Mouse (Mus musculus): ENCODE results near the gene Zbtb8os.

DNA sequence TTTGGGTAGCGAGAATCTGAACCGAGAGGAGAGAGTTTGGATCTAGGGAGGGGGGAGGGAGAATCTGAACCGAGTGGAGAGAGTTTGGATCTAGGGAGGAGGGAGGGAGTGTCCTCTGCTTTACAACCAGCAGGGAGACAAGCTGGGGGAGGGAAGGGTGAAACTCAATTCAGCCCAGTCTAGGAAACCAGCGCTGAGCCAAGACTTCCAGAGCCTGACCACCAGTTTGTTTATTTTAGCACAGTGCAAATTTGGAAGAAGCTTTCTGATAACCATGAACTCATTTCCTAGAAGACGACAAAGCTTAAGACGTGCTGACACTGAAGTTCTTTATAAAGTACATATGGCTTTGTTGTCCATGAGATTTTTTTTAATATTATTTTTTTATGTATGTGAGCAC lies 48.9 kb downstream of the Zbtb8os start:
- TF ChIP-seq CTCF (IDR thresholded peaks at IDR 0.05; ENCODE audit: low read depth, low read length) (no peak), GATA1 (IDR thresholded peaks at IDR 0.05; ENCODE audit: borderline replicate concordance, low read length) (no peak), TAL1 (conservative IDR thresholded peaks at IDR 0.05; ENCODE audit: low read depth, low read length) (no peak), POLR2AphosphoS5 (IDR thresholded peaks at IDR 0.05; ENCODE audit: insufficient replicate concordance, low read depth, low read length) (no peak), GATA2 (IDR thresholded peaks at IDR 0.05; ENCODE audit: borderline replicate concordance, low read depth, low read length) (no peak)

Measured in G1E (cell line).